Mouse (Mus musculus) lung, postnatal 0 days (tissue): Measurements from ENCODE around the gene Med13l.

Source experiments
- CTCF ChIP-seq: IDR thresholded peaks from 2 replicates; pipeline ENCODE4 v1.5.1; 2016; ENCODE audit warnings: antibody characterized with exemption, mild to moderate bottlenecking
- EP300 ChIP-seq: IDR thresholded peaks from 2 replicates; pipeline ENCODE4 v1.6.1; 2016; ENCODE audit warnings: antibody characterized with exemption, mild to moderate bottlenecking, control low read depth

DNA sequence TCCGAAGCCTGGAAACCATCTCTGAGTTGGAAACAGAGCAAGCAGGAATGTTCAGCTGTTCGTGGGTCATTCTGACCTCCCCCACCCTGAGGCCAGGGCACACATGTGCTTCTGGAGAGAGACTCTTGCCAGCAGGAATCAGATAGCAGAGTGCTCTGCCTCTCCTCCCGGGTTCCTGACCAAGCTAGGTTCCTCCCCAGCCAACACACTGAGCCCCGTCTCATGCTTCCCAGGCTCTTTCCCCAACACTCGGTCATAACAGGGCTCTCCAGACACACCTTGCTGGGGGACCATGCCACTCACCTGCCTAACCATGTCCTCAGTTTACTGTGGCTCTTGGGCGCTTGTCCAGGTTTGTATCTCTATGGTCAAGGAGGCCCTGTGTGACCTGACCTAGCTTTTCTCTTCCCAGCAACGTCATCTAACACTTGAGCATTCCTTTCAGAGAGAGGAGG, 252.5 kb downstream of the Med13l start:
- TF ChIP-seq CTCF (no peak), EP300 (no peak)
